Mouse (Mus musculus) small intestine, adult 2 months (tissue): ENCODE results near the gene BC051142.

Experiments
- CTCF ChIP-seq: fragments of 200-500 bp; IDR thresholded peaks from 2 replicates; pipeline ENCODE4 v1.5.1; 2012; ENCODE audit warnings: low read depth, mild to moderate bottlenecking, control low read depth, inconsistent platforms, low read length, moderate library complexity, mixed read lengths; ENCODE audit not compliant: insufficient replicate concordance, insufficient read length; ENCODE audit errors: extremely low read depth
- POLR2A ChIP-seq: fragments of 200-500 bp; IDR thresholded peaks from 2 replicates; pipeline ENCODE4 v1.6.1; 2012; ENCODE audit warnings: low read depth, mild to moderate bottlenecking, control low read depth, inconsistent platforms, low read length, moderate library complexity

GRCm38 (mm10) chr17:34354539-34354938 lies 44.1 kb upstream of the BC051142 start, which contains the start of gene Btnl2:
- TF ChIP-seq POLR2A (no peak), CTCF (no peak)
